Comparison of ENCODE assay signal across 30 mouse cellular contexts in the genomic region with DNA sequence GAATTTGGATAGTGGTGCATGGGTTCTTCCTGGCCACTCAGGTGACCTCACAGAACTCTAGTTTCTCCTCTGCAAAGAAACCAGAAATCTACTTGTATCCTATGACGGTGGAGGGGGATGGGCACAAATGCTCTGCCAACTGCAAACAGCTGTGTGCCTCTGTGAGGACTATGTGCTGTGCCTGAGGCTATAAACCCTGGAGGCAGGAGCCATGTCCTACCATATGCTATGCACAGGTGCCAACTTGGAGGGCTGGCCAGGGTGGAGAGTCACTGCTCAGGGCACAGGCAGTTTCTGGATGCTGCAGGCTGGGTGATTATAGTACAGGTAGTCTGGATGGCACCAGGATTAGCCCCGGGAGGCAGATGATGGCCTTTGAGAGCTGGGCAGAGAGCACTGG. TPM values are rescaled to one million over a fixed set of nuclear protein-coding genes. Genes with fewer than 3 reads are reported as not detected.
A peak's percentile ranks its signal among the peaks of the same experiment; 100 is the strongest.
DNase-seq lines count a peak whose midpoint lies in the region; ATAC-seq lines count a peak whose summit lies in the region.
"Had no signal": no experiment of that assay in that cellular context is flagged by ENCODE, and none has a peak within 500 bp of the region (broad histone marks: within the 10 kb centered on the region; RNA-seq: fewer than 3 reads in every experiment).

No protein-coding gene starts in this region.

- no peak overlapping the region for H3K27ac ChIP-seq in heart, embryonic 10.5 days
- H3K27ac ChIP-seq in midbrain, embryonic 13.5 days, result no peak overlapping the region
- no peak overlapping the region for H3K27ac ChIP-seq in midbrain, embryonic 11.5 days (ENCODE audit: low read depth, low read length)
- H3K27ac ChIP-seq: heart, adult 2 months; heart, embryonic 13.5 days; kidney, embryonic 15.5 days; left cerebral cortex, adult 2 months; liver, embryonic 12.5 days; midbrain, embryonic 12.5 days; stomach, embryonic 15.5 days had no signal

- H3K9me3 ChIP-seq in heart, embryonic 10.5 days, result no peaks in the 10 kb centered on the region
- H3K9me3 ChIP-seq in midbrain, embryonic 13.5 days, result no peaks in the 10 kb centered on the region
- H3K9me3 ChIP-seq in midbrain, embryonic 11.5 days (ENCODE audit: control insufficient read depth, low read length), result no peaks in the 10 kb centered on the region
- H3K9me3 ChIP-seq: heart, embryonic 13.5 days; kidney, embryonic 15.5 days; liver, embryonic 12.5 days; midbrain, embryonic 12.5 days; stomach, embryonic 15.5 days had no signal

- H3K4me3 ChIP-seq in heart, embryonic 10.5 days, result no peak overlapping the region
- no peak overlapping the region for H3K4me3 ChIP-seq in midbrain, embryonic 13.5 days (replicated peaks)
- H3K4me3 ChIP-seq in midbrain, embryonic 11.5 days (ENCODE audit: low read depth, low read length), result no peak overlapping the region
- H3K4me3 ChIP-seq: heart, adult 2 months; heart, embryonic 13.5 days; kidney, embryonic 15.5 days; left cerebral cortex, adult 2 months; liver, embryonic 12.5 days; midbrain, embryonic 12.5 days; stomach, embryonic 15.5 days had no signal

- no peak overlapping the region for H3K9ac ChIP-seq in midbrain, embryonic 13.5 days (replicated peaks)
- no peak overlapping the region for H3K9ac ChIP-seq in midbrain, embryonic 11.5 days (ENCODE audit: low read length)
- H3K9ac ChIP-seq: heart, embryonic 13.5 days; kidney, embryonic 15.5 days; liver, embryonic 12.5 days; liver, postnatal 0 days; midbrain, embryonic 12.5 days; stomach, embryonic 15.5 days had no signal

- DNase-seq in cerebellum, postnatal 14 days, result peak; percentile 8 to 19
- DNase-seq in cerebellum, adult 11-12 months, result no peak
- DNase-seq in heart, embryonic 10.5 days (ENCODE audit: low spot score), result peak; percentile 68
- DNase-seq in heart, postnatal 4 days, result no peak
- no peak for DNase-seq in midbrain, embryonic 11.5 days (ENCODE audit: low spot score, missing footprints)
- DNase-seq in layer of hippocampus, adult 9-10 months (ENCODE audit: low spot score), result no peak
- DNase-seq: adrenal gland, adult 2 months; adrenal gland, postnatal 36 days; cerebellum, adult 8-10 months; cerebellum, postnatal 36 days; heart, postnatal 10 days; liver, postnatal 0 days; lung, postnatal 36 days; retina, postnatal 1 day; right cerebral cortex, postnatal 14 days; thymus, adult 18-20 months; thymus, postnatal 4 days had no signal

- ATAC-seq in midbrain, embryonic 13.5 days, result peak; percentile 40; the same call in 1 of the 2 replicates
- ATAC-seq in midbrain, embryonic 11.5 days (ENCODE audit: low FRiP score), result no peak
- ATAC-seq: activated CD4-positive, CD25-positive, alpha-beta regulatory T cell, adult 4 months; hindbrain, embryonic 16.5 days; liver, embryonic 12.5 days; liver, postnatal 0 days had no signal

- no peaks in the 10 kb centered on the region for H3K36me3 ChIP-seq in heart, embryonic 10.5 days
- no peaks in the 10 kb centered on the region for H3K36me3 ChIP-seq in midbrain, embryonic 13.5 days
- no peaks in the 10 kb centered on the region for H3K36me3 ChIP-seq in midbrain, embryonic 11.5 days (ENCODE audit: control insufficient read depth, insufficient read depth, low read length)
- H3K36me3 ChIP-seq: heart, embryonic 13.5 days; kidney, embryonic 15.5 days; liver, embryonic 12.5 days; midbrain, embryonic 12.5 days; stomach, embryonic 15.5 days had no signal

- H3K4me1 ChIP-seq in heart, embryonic 10.5 days, result peaks cover 8% of the 10 kb centered on the region; the same call in 1 of the 2 replicates
- peaks cover 4% of the 10 kb centered on the region for H3K4me1 ChIP-seq in midbrain, embryonic 13.5 days (replicated peaks)
- H3K4me1 ChIP-seq in midbrain, embryonic 11.5 days (ENCODE audit: control insufficient read depth, insufficient read depth, low read length), result 0 out of 2 replicates have a peak, but pooled peaks cover 4% of the 10 kb centered on the region
- H3K4me1 ChIP-seq: kidney, embryonic 15.5 days; liver, embryonic 12.5 days; stomach, embryonic 15.5 days had no signal

- 0 out of 2 replicates have a peak, but pooled peaks cover 4% of the 10 kb centered on the region for H3K27me3 ChIP-seq in heart, embryonic 10.5 days (ENCODE audit: insufficient read depth, poor library complexity, severe bottlenecking)
- no peaks in the 10 kb centered on the region for H3K27me3 ChIP-seq in midbrain, embryonic 13.5 days
- H3K27me3 ChIP-seq in midbrain, embryonic 11.5 days (ENCODE audit: control insufficient read depth, insufficient read depth, low read length), result no peaks in the 10 kb centered on the region
- H3K27me3 ChIP-seq: kidney, embryonic 15.5 days; liver, embryonic 12.5 days; midbrain, embryonic 12.5 days; stomach, embryonic 15.5 days had no signal

- no peak overlapping the region for H3K4me2 ChIP-seq in midbrain, embryonic 13.5 days (replicated peaks)
- no peak overlapping the region for H3K4me2 ChIP-seq in midbrain, embryonic 11.5 days
- H3K4me2 ChIP-seq: heart, embryonic 13.5 days; kidney, embryonic 15.5 days; liver, embryonic 12.5 days; midbrain, embryonic 12.5 days; stomach, embryonic 15.5 days had no signal

- WGBS in heart, embryonic 10.5 days, result 72% methylated on average over 2 of the region's 2 CpGs
- WGBS in midbrain, embryonic 13.5 days, result 79% methylated on average over 2 of the region's 2 CpGs
- WGBS in midbrain, embryonic 11.5 days, result 73% methylated on average over 2 of the region's 2 CpGs

RNA-seq across cellular contexts. Expression of a gene that starts 46.4 kb away (rescaled TPM):
- polyA plus RNA-seq in heart, embryonic 10.5 days (2016; fragmentation: Nextera tagmentation; extraction: Ambion mirVana), result 0.03 TPM in 1 of 2 replicates, not detected in the other
- total RNA-seq in heart, postnatal 4 days (2021), result under 1 TPM; 0.19 to 0.32 TPM
- 6.7 and 7.0 TPM in 2 replicates for polyA plus RNA-seq in midbrain, embryonic 13.5 days (2015; fragmentation: Nextera tagmentation; extraction: Ambion mirVana)
- 0.72 and 0.88 TPM in 2 replicates for polyA plus RNA-seq in midbrain, embryonic 11.5 days (2014; fragmentation: Nextera tagmentation; extraction: Ambion mirVana)
- total RNA-seq: CH12.LX; megakaryocyte, adult 5-6 weeks had no signal
- polyA plus RNA-seq: activated CD4-positive, CD25-positive, alpha-beta regulatory T cell, adult 4 months; heart, embryonic 13.5 days; liver, embryonic 12.5 days; liver, postnatal 0 days; lung, embryonic 16.5 days had no signal

Comparison
In these comparisons a context has a peak if more than half of its experiments do, and no peak if none do; other contexts are left out.
1. DNase-seq: peak in cerebellum, postnatal 14 days (2 of 2) and heart, embryonic 10.5 days (single experiment); none in cerebellum, adult 11-12 months (single experiment), heart, postnatal 4 days (single experiment), midbrain, embryonic 11.5 days (single experiment) and layer of hippocampus, adult 9-10 months (single experiment).